Mouse (Mus musculus) limb, embryonic 12.5 days (tissue): ENCODE measurements around the gene Olfr221. TPM values are rescaled to one million over a fixed set of nuclear protein-coding genes. Genes with fewer than 3 reads are reported as not detected.
"Not testable (repeated sequence)": the region's sequence is repeated elsewhere in the genome, so short reads cannot be mapped to it uniquely, and the experiment has no call there.

Experiments
- ATAC-seq: fragments of 200-750 bp; cut with Nextera tagmentation; 2 replicates; pipeline ENCODE4 v1.8.0; 2017; ENCODE audit warnings: low read depth, moderate TSS enrichment; ENCODE audit not compliant: insufficient number of reproducible peaks, insufficient read depth, low FRiP score, low TSS enrichment
- H3K27ac ChIP-seq: fragments of 300-500 bp; sonication (generic); 2 replicates; pipeline ENCODE4 v1.5.1; 2016; ENCODE audit warnings: mild to moderate bottlenecking, moderate library complexity
- H3K27me3 ChIP-seq: fragments of 300-500 bp; sonication (generic); 2 replicates; pipeline ENCODE4 v1.6.1; 2016; ENCODE audit warnings: mild to moderate bottlenecking, moderate library complexity
- H3K36me3 ChIP-seq: fragments of 300-500 bp; sonication (generic); 2 replicates; pipeline ENCODE4 v1.6.1; 2016; ENCODE audit warnings: mild to moderate bottlenecking, moderate library complexity
- H3K4me1 ChIP-seq: fragments of 300-500 bp; sonication (generic); replicated peaks from 2 replicates; pipeline ENCODE4 v1.6.1; 2016
- H3K4me2 ChIP-seq: fragments of 300-500 bp; sonication (generic); 2 replicates; pipeline ENCODE4 v1.6.1; 2016; ENCODE audit warnings: mild to moderate bottlenecking, moderate library complexity
- H3K4me3 ChIP-seq: fragments of 300-500 bp; sonication (generic); replicated peaks from 2 replicates; pipeline ENCODE4 v1.5.1; 2016; ENCODE audit warnings: mild to moderate bottlenecking
- H3K9ac ChIP-seq: fragments of 300-500 bp; sonication (generic); replicated peaks from 2 replicates; pipeline ENCODE4 v1.6.1; 2016; ENCODE audit warnings: mild to moderate bottlenecking, moderate library complexity
- H3K9me3 ChIP-seq: fragments of 300-500 bp; sonication (generic); 2 replicates; pipeline ENCODE4 v1.6.1; 2016; ENCODE audit warnings: mild to moderate bottlenecking, moderate library complexity
- WGBS: fragments of 180-500 bp; shearing (Covaris S2); methylation state at CpG from one replicate; pipeline ENCODE4 v1.1.7; 2016; 5-methylcytosine and 5-hydroxymethylcytosine counted together
- polyA plus RNA-seq: library from polyadenylated mRNA; unstranded; fragments of >200 nt; fragmentation: Nextera tagmentation; extraction: Ambion mirVana; gene quantifications from 2 replicates; pipeline ENCODE4 v1.2.1, GENCODE M21; 2016

Gene Olfr221
- not detected in 2 replicates for polyA plus RNA-seq

GRCm38 (mm10) chr14:52042359-52042758 is at the start of gene Olfr221:
Gene Olfr221 (minus strand): TSS chr14:52042459.
- H3K4me3 ChIP-seq, H3K4me1 ChIP-seq, H3K36me3 ChIP-seq, H3K9me3 ChIP-seq, H3K27me3 ChIP-seq, H3K9ac ChIP-seq, H3K27ac ChIP-seq, ATAC-seq, H3K4me2 ChIP-seq: not testable (repeated sequence)
- WGBS = 55% methylated on average over 3 of the region's 3 CpGs

GRCm38 (mm10) chr14:52083083-52083482 is 40.8 kb upstream of the Olfr221 start:
- no peaks in the 10 kb centered on the region for H3K4me1 ChIP-seq
- H3K9me3 ChIP-seq = no peaks in the 10 kb centered on the region
- peaks cover 82% of the 10 kb centered on the region for H3K36me3 ChIP-seq
- ATAC-seq = no peak
- H3K27me3 ChIP-seq = no peaks in the 10 kb centered on the region
- no peak overlapping the region for H3K4me2 ChIP-seq
- H3K27ac ChIP-seq = no peak overlapping the region
- no peak overlapping the region for H3K9ac ChIP-seq
- no peak overlapping the region for H3K4me3 ChIP-seq

GRCm38 (mm10) chr14:52071599-52072137 is 29.4 kb upstream of the Olfr221 start:
- Histone ChIP-seq H3K36me3 (peaks cover 62% of the 10 kb centered on the region), H3K4me1 (peaks cover 11% of the 10 kb centered on the region; the same call in 1 of the 2 replicates), H3K9me3 (no peaks in the 10 kb centered on the region), H3K27ac (no peak overlapping the region), H3K4me2 (no peak overlapping the region), H3K27me3 (no peaks in the 10 kb centered on the region), H3K9ac (no peak overlapping the region), H3K4me3 (no peak overlapping the region)
- 95% methylated on average over 15 of the region's 15 CpGs for WGBS
- ATAC-seq = peak; percentile 39

GRCm38 (mm10) chr14:52066135-52066534 is 23.9 kb upstream of the Olfr221 start:
- Histone ChIP-seq H3K4me3 (no peak overlapping the region), H3K9me3 (no peaks in the 10 kb centered on the region), H3K27ac (no peak overlapping the region), H3K36me3 (peaks cover 8% of the 10 kb centered on the region), H3K9ac (no peak overlapping the region), H3K27me3 (no peaks in the 10 kb centered on the region), H3K4me2 (no peak overlapping the region), H3K4me1 (peaks cover 11% of the 10 kb centered on the region; the same call in 1 of the 2 replicates)
- WGBS = 54% methylated on average over 4 of the region's 4 CpGs
- no peak for ATAC-seq

- no peak overlapping the region for H3K27ac ChIP-seq
- 81% methylated on average over 8 of the region's 8 CpGs for WGBS
- no peaks in the 10 kb centered on the region for H3K9me3 ChIP-seq
These were observed 19.5 kb upstream of the Olfr221 start for GRCm38 (mm10) chr14:52061798-52062197.

GRCm38 (mm10) chr14:52060800-52061199 is 18.5 kb upstream of the Olfr221 start:
- 95% methylated on average over 1 of the region's 1 CpGs for WGBS
- no peaks in the 10 kb centered on the region; the same call in 1 of the 2 replicates for H3K4me1 ChIP-seq
- no peaks in the 10 kb centered on the region for H3K36me3 ChIP-seq
- no peak overlapping the region for H3K9ac ChIP-seq
- H3K9me3 ChIP-seq = no peaks in the 10 kb centered on the region
- H3K27me3 ChIP-seq = no peaks in the 10 kb centered on the region
- H3K27ac ChIP-seq = no peak overlapping the region
- no peak for ATAC-seq
- H3K4me2 ChIP-seq = no peak overlapping the region
- H3K4me3 ChIP-seq = no peak overlapping the region

More at GRCm38 (mm10) chr14:52061798-52062197, 19.5 kb upstream of the Olfr221 start:
- H3K27me3 ChIP-seq = no peaks in the 10 kb centered on the region
- no peaks in the 10 kb centered on the region; the same call in 1 of the 2 replicates for H3K4me1 ChIP-seq
- no peak overlapping the region for H3K9ac ChIP-seq
- ATAC-seq = no peak
- no peak overlapping the region for H3K4me2 ChIP-seq
- H3K4me3 ChIP-seq = no peak overlapping the region
- H3K36me3 ChIP-seq = no peaks in the 10 kb centered on the region

GRCm38 (mm10) chr14:52059982-52060381 is 17.7 kb upstream of the Olfr221 start:
- H3K27me3 ChIP-seq = no peaks in the 10 kb centered on the region
- H3K9me3 ChIP-seq = no peaks in the 10 kb centered on the region
- no peak overlapping the region for H3K4me3 ChIP-seq
- ATAC-seq = no peak
- H3K9ac ChIP-seq = no peak overlapping the region
- no peaks in the 10 kb centered on the region for H3K36me3 ChIP-seq
- 69% methylated on average over 4 of the region's 4 CpGs for WGBS
- no peak overlapping the region for H3K27ac ChIP-seq
- no peak overlapping the region for H3K4me2 ChIP-seq
- no peaks in the 10 kb centered on the region; the same call in 1 of the 2 replicates for H3K4me1 ChIP-seq

GRCm38 (mm10) chr14:52052720-52053119 is 10.5 kb upstream of the Olfr221 start:
- 89% methylated on average over 3 of the region's 3 CpGs for WGBS
- not testable (repeated sequence) for H3K9ac ChIP-seq, H3K9me3 ChIP-seq, H3K27me3 ChIP-seq, H3K4me3 ChIP-seq, ATAC-seq, H3K27ac ChIP-seq, H3K36me3 ChIP-seq, H3K4me2 ChIP-seq, H3K4me1 ChIP-seq

GRCm38 (mm10) chr14:52045966-52046565 is 3.8 kb upstream of the Olfr221 start:
- Histone ChIP-seq H3K27me3 (no peaks in the 10 kb centered on the region), H3K36me3 (no peaks in the 10 kb centered on the region)
- 82% methylated on average over 9 of the region's 9 CpGs for WGBS

GRCm38 (mm10) chr14:52044901-52045678 is 2.8 kb upstream of the Olfr221 start:
- H3K4me3 ChIP-seq = no peak overlapping the region
- H3K27ac ChIP-seq = no peak overlapping the region
- no peak for ATAC-seq
- no peaks in the 10 kb centered on the region for H3K36me3 ChIP-seq
- no peak overlapping the region for H3K4me2 ChIP-seq
- no peaks in the 10 kb centered on the region for H3K9me3 ChIP-seq
- 10% methylated on average over 8 of the region's 8 CpGs for WGBS
- H3K9ac ChIP-seq = no peak overlapping the region
- no peaks in the 10 kb centered on the region for H3K27me3 ChIP-seq
- H3K4me1 ChIP-seq = 0 out of 2 replicates have a peak, but pooled peaks cover 3% of the 10 kb centered on the region

More at GRCm38 (mm10) chr14:52045966-52046565, 3.8 kb upstream of the Olfr221 start:
- no peak overlapping the region for H3K4me3 ChIP-seq
- H3K4me2 ChIP-seq = no peak overlapping the region
- no peak overlapping the region for H3K9ac ChIP-seq
- H3K4me1 ChIP-seq = 0 out of 2 replicates have a peak, but pooled peaks cover 3% of the 10 kb centered on the region
- ATAC-seq = no peak
- H3K27ac ChIP-seq = no peak overlapping the region
- H3K9me3 ChIP-seq = no peaks in the 10 kb centered on the region

- Histone ChIP-seq H3K9ac (no peak overlapping the region), H3K27ac (no peak overlapping the region)
- 84% methylated on average over 6 of the region's 6 CpGs for WGBS
These were observed 1.2 kb upstream of the Olfr221 start for GRCm38 (mm10) chr14:52043446-52043845.

More at GRCm38 (mm10) chr14:52043446-52043845, 1.2 kb upstream of the Olfr221 start:
- ATAC-seq = no peak
- no peaks in the 10 kb centered on the region for H3K9me3 ChIP-seq
- no peaks in the 10 kb centered on the region for H3K36me3 ChIP-seq
- H3K27me3 ChIP-seq = no peaks in the 10 kb centered on the region
- 0 out of 2 replicates have a peak, but pooled peaks cover 3% of the 10 kb centered on the region for H3K4me1 ChIP-seq
- H3K4me2 ChIP-seq = no peak overlapping the region
- H3K4me3 ChIP-seq = no peak overlapping the region
